Mouse (Mus musculus): ENCODE measurements around the gene A930017K11Rik.

GRCm38 (mm10) chr17:25911816-25912215 lies 40.5 kb downstream of the A930017K11Rik start:
- TF ChIP-seq CTCF (IDR thresholded peaks at IDR 0.05; ENCODE audit: control insufficient read depth, insufficient read depth, low read length) (no peak), POLR2A (IDR thresholded peaks at IDR 0.05; ENCODE audit: borderline replicate concordance, control insufficient read depth, low read depth, low read length) (no peak)
